Mouse (Mus musculus) lung, postnatal 10 days (tissue): ENCODE results near the gene Klf16.
A peak's percentile ranks its signal among the peaks of the same experiment; 100 is the strongest.

ENCODE experiments used
- DNase-seq: peaks from one replicate; pipeline ENCODE4 v3.0.0; 2021

Gene Klf16

GRCm38 (mm10) chr10:80538710-80539394 lies 38.3 kb downstream of the Klf16 start, which contains the start of gene Atp8b3:
Gene Atp8b3 (minus strand): TSS chr10:80539124.
- DNase-seq: peak; percentile 96

GRCm38 (mm10) chr10:80538180-80538579 lies 38.9 kb downstream of the Klf16 start:
- DNase-seq: no peak

- DNase-seq: no peak
Measured at GRCm38 (mm10) chr10:80535711-80536110, 41.4 kb downstream of the Klf16 start.

- DNase-seq: peak; percentile 44
Measured at GRCm38 (mm10) chr10:80535071-80535470, 42.0 kb downstream of the Klf16 start.

GRCm38 (mm10) chr10:80533704-80534103 lies 43.4 kb downstream of the Klf16 start:
- DNase-seq: peak; percentile 60

GRCm38 (mm10) chr10:80532783-80533182 lies 44.3 kb downstream of the Klf16 start:
- DNase-seq: no peak

GRCm38 (mm10) chr10:80526172-80526571 lies 50.9 kb downstream of the Klf16 start:
- DNase-seq: no peak

GRCm38 (mm10) chr10:80523299-80523698 lies 53.8 kb downstream of the Klf16 start:
- no peak for DNase-seq

- no peak for DNase-seq
Measured at GRCm38 (mm10) chr10:80519287-80519686, 57.8 kb downstream of the Klf16 start.
